Mouse (Mus musculus) heart, embryonic 16.5 days (tissue): ENCODE data around the gene Slc35f5. TPM values are rescaled to one million over a fixed set of nuclear protein-coding genes. Genes with fewer than 3 reads are reported as not detected.
A peak's percentile ranks its signal among the peaks of the same experiment; 100 is the strongest.
"Not testable (repeated sequence)": the region's sequence is repeated elsewhere in the genome, so short reads cannot be mapped to it uniquely, and the experiment has no call there.

ENCODE experiments used
- ATAC-seq: fragments of 200-750 bp; cut with Nextera tagmentation; replicated peaks from 2 replicates; pipeline ENCODE4 v1.8.0; 2017; ENCODE audit warnings: moderate number of reproducible peaks; ENCODE audit not compliant: insufficient read depth, low FRiP score; ENCODE audit errors: extremely low read depth
- H3K27ac ChIP-seq: fragments of 300-500 bp; sonication (generic); 2 replicates; pipeline ENCODE4 v1.5.1; 2014; ENCODE audit warnings: mild to moderate bottlenecking, low read length, control low read depth, moderate library complexity
- H3K27me3 ChIP-seq: fragments of 300-500 bp; sonication (generic); 2 replicates; pipeline ENCODE4 v1.6.1; 2014; ENCODE audit warnings: low read length, mixed read lengths; ENCODE audit not compliant: control insufficient read depth, insufficient read depth
- H3K36me3 ChIP-seq: fragments of 300-500 bp; sonication (generic); 2 replicates; pipeline ENCODE4 v1.6.1; 2014; ENCODE audit not compliant: control insufficient read depth, insufficient read depth
- H3K4me1 ChIP-seq: fragments of 300-500 bp; sonication (generic); 2 replicates; pipeline ENCODE4 v1.6.1; 2014; ENCODE audit warnings: low read length, mixed read lengths; ENCODE audit not compliant: control insufficient read depth, insufficient read depth
- H3K4me2 ChIP-seq: fragments of 300-500 bp; sonication (generic); 2 replicates; pipeline ENCODE4 v1.6.1; 2014; ENCODE audit warnings: low read depth, mild to moderate bottlenecking, control low read depth, low read length
- H3K4me3 ChIP-seq: fragments of 300-500 bp; sonication (generic); 2 replicates; pipeline ENCODE4 v1.5.1; 2014; ENCODE audit warnings: mild to moderate bottlenecking, control low read depth, low read length
- H3K9ac ChIP-seq: fragments of 300-500 bp; sonication (generic); 2 replicates; pipeline ENCODE4 v1.6.1; 2014; ENCODE audit warnings: low read length, control low read depth
- H3K9me3 ChIP-seq: fragments of 300-500 bp; sonication (generic); replicated peaks from 2 replicates; pipeline ENCODE4 v1.6.1; 2016; ENCODE audit warnings: low read length; ENCODE audit not compliant: control insufficient read depth
- WGBS: fragments of 180-500 bp; shearing (Covaris S2); extraction: QIAGEN DNeasy Blood & Tissue Kit; methylation state at CpG from one replicate; pipeline ENCODE4 v1.1.7; 2014; 5-methylcytosine and 5-hydroxymethylcytosine counted together
- polyA plus RNA-seq: library from polyadenylated mRNA; unstranded; fragments of >200 nt; fragmentation: Nextera tagmentation; extraction: Ambion mirVana; gene quantifications from 2 replicates; pipeline ENCODE4 v1.2.1, GENCODE M21; 2015

The Slc35f5 gene
- polyA plus RNA-seq = 93.2 and 97.2 TPM in 2 replicates

- peak; percentile 95 for ATAC-seq
- Histone ChIP-seq H3K36me3 (peaks cover 4% of the 10 kb centered on the region; the same call in 1 of the 2 replicates), H3K27me3 (no peaks in the 10 kb centered on the region), H3K27ac (peak within 1 kb of the TSS; percentile 97), H3K4me3 (peak within 1 kb of the TSS; percentile 93), H3K9ac (peak within 1 kb of the TSS; percentile 99), H3K4me1 (peaks cover 12% of the 10 kb centered on the region), H3K4me2 (peak within 1 kb of the TSS; percentile 64), H3K9me3 (no peaks in the 10 kb centered on the region)
- WGBS = under 1% methylated on average over 61 of the region's 61 CpGs
Observed at GRCm38 (mm10) chr1:125560259-125561192, at the start of gene Slc35f5. Gene Slc35f5, plus strand, starts transcription at chr1:125560595.

GRCm38 (mm10) chr1:125514706-125515105 lies 45.7 kb upstream of the Slc35f5 start:
- no peaks in the 10 kb centered on the region for H3K36me3 ChIP-seq
- H3K4me2 ChIP-seq = no peak overlapping the region
- no peaks in the 10 kb centered on the region for H3K27me3 ChIP-seq
- H3K9ac ChIP-seq = no peak overlapping the region
- no peak overlapping the region for H3K27ac ChIP-seq
- ATAC-seq = no peak
- H3K4me3 ChIP-seq = no peak overlapping the region
- WGBS = 90% methylated on average over 5 of the region's 5 CpGs
- H3K4me1 ChIP-seq = 0 out of 2 replicates have a peak, but pooled peaks cover 5% of the 10 kb centered on the region
- H3K9me3 ChIP-seq = no peaks in the 10 kb centered on the region

- Histone ChIP-seq H3K9me3 (no peaks in the 10 kb centered on the region), H3K4me1 (0 out of 2 replicates have a peak, but pooled peaks cover 3% of the 10 kb centered on the region), H3K36me3 (no peaks in the 10 kb centered on the region), H3K9ac (no peak overlapping the region), H3K27me3 (no peaks in the 10 kb centered on the region), H3K4me2 (no peak overlapping the region), H3K4me3 (no peak overlapping the region), H3K27ac (no peak overlapping the region)
- 55% methylated on average over 7 of the region's 7 CpGs for WGBS
- no peak for ATAC-seq
Observed at GRCm38 (mm10) chr1:125516910-125517659, 43.3 kb upstream of the Slc35f5 start.

- no peak overlapping the region for H3K4me2 ChIP-seq
- no peak overlapping the region for H3K4me3 ChIP-seq
- ATAC-seq = peak; percentile 75
- no peaks in the 10 kb centered on the region for H3K27me3 ChIP-seq
- H3K9me3 ChIP-seq = no peaks in the 10 kb centered on the region
- WGBS = 44% methylated on average over 5 of the region's 5 CpGs
- H3K27ac ChIP-seq = no peak overlapping the region
- 0 out of 2 replicates have a peak, but pooled peaks cover 3% of the 10 kb centered on the region for H3K4me1 ChIP-seq
- H3K36me3 ChIP-seq = no peaks in the 10 kb centered on the region
- no peak overlapping the region for H3K9ac ChIP-seq
Observed at GRCm38 (mm10) chr1:125519107-125519611, 41.2 kb upstream of the Slc35f5 start.

GRCm38 (mm10) chr1:125525965-125526665 lies 34.3 kb upstream of the Slc35f5 start:
- ATAC-seq = peak; percentile 49
- no peak overlapping the region for H3K4me2 ChIP-seq
- H3K9me3 ChIP-seq = no peaks in the 10 kb centered on the region
- no peak overlapping the region for H3K9ac ChIP-seq
- H3K4me1 ChIP-seq = peaks cover 5% of the 10 kb centered on the region; the same call in 1 of the 2 replicates
- no peak overlapping the region for H3K4me3 ChIP-seq
- H3K27ac ChIP-seq = 0 out of 2 replicates have a peak overlapping the region, but pooled peaks have one; percentile 28
- H3K27me3 ChIP-seq = no peaks in the 10 kb centered on the region
- H3K36me3 ChIP-seq = no peaks in the 10 kb centered on the region
- 43% methylated on average over 7 of the region's 7 CpGs for WGBS

- H3K4me2 ChIP-seq = no peak overlapping the region
- peaks cover 5% of the 10 kb centered on the region; the same call in 1 of the 2 replicates for H3K4me1 ChIP-seq
- no peak overlapping the region for H3K9ac ChIP-seq
- no peaks in the 10 kb centered on the region for H3K9me3 ChIP-seq
- no peaks in the 10 kb centered on the region for H3K27me3 ChIP-seq
- 82% methylated on average over 1 of the region's 1 CpGs for WGBS
- ATAC-seq = no peak
- H3K27ac ChIP-seq = no peak overlapping the region
- no peaks in the 10 kb centered on the region for H3K36me3 ChIP-seq
- no peak overlapping the region for H3K4me3 ChIP-seq
Observed at GRCm38 (mm10) chr1:125526666-125527004, 33.8 kb upstream of the Slc35f5 start.

- Histone ChIP-seq H3K9ac (no peak overlapping the region), H3K9me3 (no peaks in the 10 kb centered on the region)
Observed at GRCm38 (mm10) chr1:125527364-125527763, 33.0 kb upstream of the Slc35f5 start.

GRCm38 (mm10) chr1:125533180-125533912 lies 27.0 kb upstream of the Slc35f5 start:
- not testable (repeated sequence) for H3K36me3 ChIP-seq, H3K9me3 ChIP-seq, H3K4me1 ChIP-seq, H3K27me3 ChIP-seq, ATAC-seq, H3K4me3 ChIP-seq, H3K4me2 ChIP-seq, H3K9ac ChIP-seq, H3K27ac ChIP-seq
- 71% methylated on average over 10 of the region's 10 CpGs for WGBS

More at GRCm38 (mm10) chr1:125527364-125527763, 33.0 kb upstream of the Slc35f5 start:
- H3K4me1 ChIP-seq = peaks cover 5% of the 10 kb centered on the region; the same call in 1 of the 2 replicates
- 79% methylated on average over 3 of the region's 3 CpGs for WGBS
- ATAC-seq = no peak
- no peaks in the 10 kb centered on the region for H3K36me3 ChIP-seq
- no peaks in the 10 kb centered on the region for H3K27me3 ChIP-seq
- no peak overlapping the region for H3K27ac ChIP-seq
- H3K4me3 ChIP-seq = no peak overlapping the region
- no peak overlapping the region for H3K4me2 ChIP-seq
